Mouse (Mus musculus): ENCODE data around the gene Thsd7b. TPM values are rescaled to one million over a fixed set of nuclear protein-coding genes. Genes with fewer than 3 reads are reported as not detected.

Gene Thsd7b
- polyA plus RNA-seq, 1 experiment from 2014 or later = 5.2 TPM

- Histone ChIP-seq H3K4me2 (replicated peaks) (no peak overlapping the region), H3K36me3 (no peaks in the 10 kb centered on the region), H3K9ac (no peak overlapping the region), H3K27ac (replicated peaks) (no peak overlapping the region), H3K27me3 (no peaks in the 10 kb centered on the region), H3K4me1 (no peaks in the 10 kb centered on the region), H3K4me3 (replicated peaks) (no peak overlapping the region), H3K9me3 (replicated peaks) (no peaks in the 10 kb centered on the region)
- WGBS = 73% methylated on average over 1 of the region's 1 CpGs
- ATAC-seq (ENCODE audit: insufficient number of reproducible peaks, low FRiP score, low TSS enrichment, low read depth) = no peak
These were observed 485.9 kb downstream of the Thsd7b start for GRCm38 (mm10) chr1:129759003-129759402.

- Histone ChIP-seq H3K4me3 (replicated peaks) (no peak overlapping the region), H3K9me3 (replicated peaks) (no peaks in the 10 kb centered on the region), H3K27me3 (no peaks in the 10 kb centered on the region), H3K36me3 (no peaks in the 10 kb centered on the region), H3K4me1 (no peaks in the 10 kb centered on the region), H3K27ac (replicated peaks) (no peak overlapping the region), H3K9ac (no peak overlapping the region), H3K4me2 (replicated peaks) (no peak overlapping the region)
- 80% methylated on average over 1 of the region's 1 CpGs for WGBS
- no peak for ATAC-seq (ENCODE audit: insufficient number of reproducible peaks, low FRiP score, low TSS enrichment, low read depth)
These were observed 488.1 kb downstream of the Thsd7b start for GRCm38 (mm10) chr1:129761234-129761633.

- no peaks in the 10 kb centered on the region for H3K9me3 ChIP-seq (replicated peaks)
- 52% methylated on average over 2 of the region's 2 CpGs for WGBS
These were observed 491.6 kb downstream of the Thsd7b start for GRCm38 (mm10) chr1:129764748-129765147.

GRCm38 (mm10) chr1:129777055-129777454, 504.0 kb downstream of the Thsd7b start:
- Histone ChIP-seq H3K4me2 (replicated peaks) (no peak overlapping the region), H3K27me3 (no peaks in the 10 kb centered on the region), H3K9ac (no peak overlapping the region), H3K4me3 (replicated peaks) (no peak overlapping the region), H3K36me3 (no peaks in the 10 kb centered on the region), H3K27ac (replicated peaks) (no peak overlapping the region), H3K4me1 (no peaks in the 10 kb centered on the region), H3K9me3 (replicated peaks) (no peaks in the 10 kb centered on the region)
- 89% methylated on average over 5 of the region's 5 CpGs for WGBS
- ATAC-seq (ENCODE audit: insufficient number of reproducible peaks, low FRiP score, low TSS enrichment, low read depth) = no peak

More at GRCm38 (mm10) chr1:129764748-129765147, 491.6 kb downstream of the Thsd7b start:
- Histone ChIP-seq H3K4me1 (no peaks in the 10 kb centered on the region), H3K27ac (replicated peaks) (no peak overlapping the region), H3K4me3 (replicated peaks) (no peak overlapping the region), H3K4me2 (replicated peaks) (no peak overlapping the region), H3K36me3 (no peaks in the 10 kb centered on the region), H3K9ac (no peak overlapping the region), H3K27me3 (no peaks in the 10 kb centered on the region)
- ATAC-seq (ENCODE audit: insufficient number of reproducible peaks, low FRiP score, low TSS enrichment, low read depth) = no peak

GRCm38 (mm10) chr1:129779506-129779905, 506.4 kb downstream of the Thsd7b start:
- no peak overlapping the region for H3K4me2 ChIP-seq (replicated peaks)
- H3K4me1 ChIP-seq = no peaks in the 10 kb centered on the region
- H3K9me3 ChIP-seq (replicated peaks) = no peaks in the 10 kb centered on the region
- ATAC-seq (ENCODE audit: insufficient number of reproducible peaks, low FRiP score, low TSS enrichment, low read depth) = no peak
- no peak overlapping the region for H3K27ac ChIP-seq (replicated peaks)
- WGBS = 43% methylated on average over 4 of the region's 4 CpGs
- no peaks in the 10 kb centered on the region for H3K36me3 ChIP-seq
- H3K4me3 ChIP-seq (replicated peaks) = no peak overlapping the region
- H3K27me3 ChIP-seq = no peaks in the 10 kb centered on the region
- H3K9ac ChIP-seq = no peak overlapping the region

- no peaks in the 10 kb centered on the region for H3K36me3 ChIP-seq
- no peak overlapping the region for H3K4me2 ChIP-seq (replicated peaks)
- H3K4me1 ChIP-seq = no peaks in the 10 kb centered on the region
- WGBS = 43% methylated on average over 1 of the region's 1 CpGs
- no peak overlapping the region for H3K9ac ChIP-seq
- no peaks in the 10 kb centered on the region for H3K9me3 ChIP-seq (replicated peaks)
- no peak for ATAC-seq (ENCODE audit: insufficient number of reproducible peaks, low FRiP score, low TSS enrichment, low read depth)
- no peak overlapping the region for H3K27ac ChIP-seq (replicated peaks)
- no peaks in the 10 kb centered on the region for H3K27me3 ChIP-seq
- no peak overlapping the region for H3K4me3 ChIP-seq (replicated peaks)
These were observed 507.5 kb downstream of the Thsd7b start for GRCm38 (mm10) chr1:129780589-129780988.

- ATAC-seq (ENCODE audit: insufficient number of reproducible peaks, low FRiP score, low TSS enrichment, low read depth) = no peak
These were observed 525.4 kb downstream of the Thsd7b start for GRCm38 (mm10) chr1:129798519-129798918.

GRCm38 (mm10) chr1:129826927-129827326, 553.8 kb downstream of the Thsd7b start:
- Histone ChIP-seq H3K9me3 (replicated peaks) (no peaks in the 10 kb centered on the region), H3K4me1 (no peaks in the 10 kb centered on the region), H3K9ac (no peak overlapping the region), H3K36me3 (no peaks in the 10 kb centered on the region), H3K27ac (replicated peaks) (no peak overlapping the region), H3K4me3 (replicated peaks) (no peak overlapping the region), H3K4me2 (replicated peaks) (no peak overlapping the region), H3K27me3 (no peaks in the 10 kb centered on the region)
- WGBS = 77% methylated on average over 4 of the region's 4 CpGs
- ATAC-seq (ENCODE audit: insufficient number of reproducible peaks, low FRiP score, low TSS enrichment, low read depth) = no peak

More at GRCm38 (mm10) chr1:129798519-129798918, 525.4 kb downstream of the Thsd7b start:
- Histone ChIP-seq H3K9me3 (replicated peaks) (no peaks in the 10 kb centered on the region), H3K36me3 (no peaks in the 10 kb centered on the region), H3K4me2 (replicated peaks) (no peak overlapping the region), H3K27me3 (no peaks in the 10 kb centered on the region), H3K4me3 (replicated peaks) (no peak overlapping the region), H3K9ac (no peak overlapping the region), H3K27ac (replicated peaks) (no peak overlapping the region), H3K4me1 (no peaks in the 10 kb centered on the region)

GRCm38 (mm10) chr1:129837324-129837723, 564.2 kb downstream of the Thsd7b start:
- no peaks in the 10 kb centered on the region for H3K4me1 ChIP-seq
- no peak overlapping the region for H3K4me3 ChIP-seq (replicated peaks)
- no peaks in the 10 kb centered on the region for H3K9me3 ChIP-seq (replicated peaks)

GRCm38 (mm10) chr1:129837776-129838175, 564.7 kb downstream of the Thsd7b start:
- Histone ChIP-seq H3K4me1 (no peaks in the 10 kb centered on the region), H3K36me3 (no peaks in the 10 kb centered on the region), H3K27ac (replicated peaks) (no peak overlapping the region), H3K9me3 (replicated peaks) (no peaks in the 10 kb centered on the region), H3K27me3 (no peaks in the 10 kb centered on the region), H3K4me3 (replicated peaks) (no peak overlapping the region), H3K9ac (no peak overlapping the region), H3K4me2 (replicated peaks) (no peak overlapping the region)
- ATAC-seq (ENCODE audit: insufficient number of reproducible peaks, low FRiP score, low TSS enrichment, low read depth) = no peak
- WGBS = 39% methylated on average over 3 of the region's 3 CpGs

More at GRCm38 (mm10) chr1:129837324-129837723, 564.2 kb downstream of the Thsd7b start:
- no peak overlapping the region for H3K9ac ChIP-seq
- 60% methylated on average over 2 of the region's 2 CpGs for WGBS
- no peak overlapping the region for H3K4me2 ChIP-seq (replicated peaks)
- H3K36me3 ChIP-seq = no peaks in the 10 kb centered on the region
- H3K27ac ChIP-seq (replicated peaks) = no peak overlapping the region
- no peaks in the 10 kb centered on the region for H3K27me3 ChIP-seq
- ATAC-seq (ENCODE audit: insufficient number of reproducible peaks, low FRiP score, low TSS enrichment, low read depth) = no peak

GRCm38 (mm10) chr1:129838486-129838885, 565.4 kb downstream of the Thsd7b start:
- H3K36me3 ChIP-seq = no peaks in the 10 kb centered on the region
- ATAC-seq (ENCODE audit: insufficient number of reproducible peaks, low FRiP score, low TSS enrichment, low read depth) = no peak
- no peaks in the 10 kb centered on the region for H3K9me3 ChIP-seq (replicated peaks)
- no peak overlapping the region for H3K9ac ChIP-seq
- no peak overlapping the region for H3K4me2 ChIP-seq (replicated peaks)
- H3K4me3 ChIP-seq (replicated peaks) = no peak overlapping the region
- H3K27me3 ChIP-seq = no peaks in the 10 kb centered on the region
- no peaks in the 10 kb centered on the region for H3K4me1 ChIP-seq
- no peak overlapping the region for H3K27ac ChIP-seq (replicated peaks)

- 52% methylated on average over 2 of the region's 2 CpGs for WGBS
- no peak overlapping the region for H3K4me3 ChIP-seq (replicated peaks)
- no peak overlapping the region for H3K4me2 ChIP-seq (replicated peaks)
- no peak overlapping the region for H3K9ac ChIP-seq
- no peaks in the 10 kb centered on the region for H3K27me3 ChIP-seq
- no peaks in the 10 kb centered on the region for H3K36me3 ChIP-seq
- H3K4me1 ChIP-seq = no peaks in the 10 kb centered on the region
- no peak overlapping the region for H3K27ac ChIP-seq (replicated peaks)
- no peaks in the 10 kb centered on the region for H3K9me3 ChIP-seq (replicated peaks)
- no peak for ATAC-seq (ENCODE audit: insufficient number of reproducible peaks, low FRiP score, low TSS enrichment, low read depth)
These were observed 570.3 kb downstream of the Thsd7b start for GRCm38 (mm10) chr1:129843416-129843815.

Measured in embryonic facial prominence, embryonic 15.5 days (tissue).